Mouse (Mus musculus): Measurements from ENCODE around the gene Med20. TPM values are rescaled to one million over a fixed set of nuclear protein-coding genes. Genes with fewer than 3 reads are reported as not detected.

Gene Med20
- polyA plus RNA-seq, 2 experiments: 23.1 to 23.2 TPM

DNA sequence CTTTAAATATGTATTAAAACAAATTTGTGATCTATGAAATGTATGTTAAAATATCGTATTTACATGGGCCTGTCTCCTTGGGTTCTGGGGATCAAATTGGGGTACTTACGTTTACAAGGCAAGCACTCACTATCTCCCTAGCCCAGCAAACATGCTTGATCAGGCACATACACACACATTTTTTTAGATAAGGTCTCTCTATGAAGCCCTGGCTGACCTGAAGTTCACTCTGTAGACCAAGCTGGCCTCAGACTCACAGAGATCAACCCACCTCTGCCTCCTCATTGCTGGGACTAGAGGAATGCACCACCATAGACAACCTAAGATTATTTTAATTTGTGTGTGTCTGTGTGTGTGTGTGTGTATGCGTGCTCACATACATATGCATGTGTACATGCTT lies 43.0 kb upstream of the Med20 start:
- Histone ChIP-seq H3K27ac (peak overlapping the region; percentile 78), H3K4me2 (ENCODE audit: low read depth) (peak overlapping the region; percentile 37), H3K36me3 (replicated peaks; ENCODE audit: control insufficient read depth, insufficient read depth, low read depth) (no peaks in the 10 kb centered on the region), H3K9ac (replicated peaks) (peak overlapping the region; percentile 10; the same call in 1 of the 2 replicates), H3K4me3 (ENCODE audit: insufficient read depth in 1 of 2, low read depth in 2 of 2, low read length in 2 of 2) (no peak overlapping the region), H3K9me3 (ENCODE audit: control insufficient read depth, low read length) (no peaks in the 10 kb centered on the region), H3K4me1 (replicated peaks; ENCODE audit: control insufficient read depth in 2 of 2, insufficient read depth in 2 of 2, low read length in 1 of 2) (peaks cover 25 to 42% of the 10 kb centered on the region in 2 experiments), H3K27me3 (ENCODE audit: control insufficient read depth, insufficient read depth, low read length) (no peaks in the 10 kb centered on the region)
- TF ChIP-seq CTCF (IDR thresholded peaks at IDR 0.05; ENCODE audit: low read depth) (no peak), EP300 (IDR thresholded peaks at IDR 0.05; ENCODE audit: low read depth) (peak; percentile 92)
- DNase-seq (ENCODE audit: low read depth in 3 of 3, low spot score in 3 of 3): peak; percentile 74 to 82 (median 82)
- WGBS (ENCODE audit: insufficient replicate concordance): 35% methylated on average over 3 of the region's 3 CpGs
- ATAC-seq (ENCODE audit: insufficient read depth): peak; percentile 98

DNA sequence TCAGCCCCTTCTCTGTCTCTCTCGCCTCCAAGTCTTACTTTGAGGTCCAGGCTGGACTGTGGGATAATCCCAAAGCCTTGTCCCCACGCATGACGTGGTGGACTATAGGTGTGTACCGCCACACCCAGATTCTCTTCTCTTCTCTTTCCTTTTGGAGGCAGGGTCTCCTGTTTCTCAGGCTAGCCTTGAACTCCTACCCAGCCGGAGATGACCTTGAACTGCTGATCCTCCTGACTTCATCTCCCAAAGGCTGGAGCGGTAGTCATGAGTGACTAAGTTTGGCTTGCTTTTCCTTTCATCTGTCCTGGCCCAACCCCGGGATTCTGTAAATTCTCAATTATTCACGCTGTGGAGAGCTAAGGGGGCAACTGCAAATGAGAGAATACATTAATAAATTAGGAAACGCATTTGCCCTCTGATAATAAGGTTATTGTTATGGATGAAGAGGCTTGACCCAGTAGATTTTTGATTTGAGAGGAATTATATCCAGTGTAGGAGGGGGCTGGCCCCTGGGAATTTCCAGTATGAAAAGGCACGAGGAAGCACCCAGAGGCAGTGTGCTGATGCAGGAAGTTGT lies 42.3 kb upstream of the Med20 start:
- Histone ChIP-seq H3K9ac (replicated peaks) (peak overlapping the region; percentile 40), H3K36me3 (replicated peaks; ENCODE audit: control insufficient read depth, insufficient read depth, low read depth) (no peaks in the 10 kb centered on the region), H3K27me3 (ENCODE audit: control insufficient read depth, insufficient read depth, low read length) (no peaks in the 10 kb centered on the region), H3K27ac (peak overlapping the region; percentile 78), H3K4me3 (ENCODE audit: insufficient read depth in 1 of 2, low read depth in 2 of 2, low read length in 2 of 2) (no peak overlapping the region), H3K4me2 (ENCODE audit: low read depth) (peak overlapping the region; percentile 37), H3K4me1 (replicated peaks; ENCODE audit: control insufficient read depth in 2 of 2, insufficient read depth in 2 of 2, low read length in 1 of 2) (peaks cover 25 to 42% of the 10 kb centered on the region in 2 experiments), H3K9me3 (ENCODE audit: control insufficient read depth, low read length) (no peaks in the 10 kb centered on the region)
- 81% methylated on average over 10 of the region's 10 CpGs for WGBS (ENCODE audit: insufficient replicate concordance)
- no peak for TF ChIP-seq CTCF (IDR thresholded peaks at IDR 0.05; ENCODE audit: low read depth)
- TF ChIP-seq EP300 (IDR thresholded peaks at IDR 0.05; ENCODE audit: low read depth): no peak
- DNase-seq (ENCODE audit: low read depth in 3 of 3, low spot score in 3 of 3): no peak
- ATAC-seq (ENCODE audit: insufficient read depth): peak; percentile 9; the same call in 1 of the 2 replicates

DNA sequence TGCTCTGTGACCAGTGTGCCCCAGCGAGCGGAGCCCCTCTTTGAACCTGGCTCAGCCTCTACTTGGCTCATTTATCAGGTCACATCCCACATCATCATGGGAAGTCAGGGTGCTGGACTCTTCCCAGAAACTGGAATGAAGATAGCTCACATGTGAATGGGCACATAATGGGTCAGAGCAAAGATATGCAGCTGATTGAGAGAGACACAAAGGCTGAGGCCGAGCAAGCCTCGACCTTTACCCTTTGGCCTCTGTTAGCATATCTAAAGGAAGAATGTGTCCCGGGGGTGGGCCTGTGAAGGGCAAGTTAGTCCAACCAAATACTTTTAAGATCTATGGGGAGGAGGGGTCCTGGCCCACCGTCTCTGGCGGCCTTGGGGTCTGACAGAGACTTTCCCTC lies 39.8 kb upstream of the Med20 start:
- H3K9me3 ChIP-seq (ENCODE audit: control insufficient read depth, low read length): no peaks in the 10 kb centered on the region
- WGBS (ENCODE audit: insufficient replicate concordance): 64% methylated on average over 7 of the region's 7 CpGs
- no peak overlapping the region for H3K27ac ChIP-seq
- H3K9ac ChIP-seq (replicated peaks): no peak overlapping the region
- H3K36me3 ChIP-seq (replicated peaks; ENCODE audit: control insufficient read depth, insufficient read depth, low read depth): no peaks in the 10 kb centered on the region
- no peak overlapping the region for H3K4me3 ChIP-seq (ENCODE audit: insufficient read depth in 1 of 2, low read depth in 2 of 2, low read length in 2 of 2)
- no peaks in the 10 kb centered on the region for H3K27me3 ChIP-seq (ENCODE audit: control insufficient read depth, insufficient read depth, low read length)
- ATAC-seq (ENCODE audit: insufficient read depth): no peak
- no peak for DNase-seq (ENCODE audit: low read depth in 3 of 3, low spot score in 3 of 3)
- no peak overlapping the region for H3K4me2 ChIP-seq (ENCODE audit: low read depth)
- no peak for TF ChIP-seq EP300 (IDR thresholded peaks at IDR 0.05; ENCODE audit: low read depth)
- no peak for TF ChIP-seq CTCF (IDR thresholded peaks at IDR 0.05; ENCODE audit: low read depth)
- H3K4me1 ChIP-seq (replicated peaks; ENCODE audit: control insufficient read depth in 2 of 2, insufficient read depth in 2 of 2, low read length in 1 of 2): peaks cover 22 to 30% of the 10 kb centered on the region in 2 experiments

DNA sequence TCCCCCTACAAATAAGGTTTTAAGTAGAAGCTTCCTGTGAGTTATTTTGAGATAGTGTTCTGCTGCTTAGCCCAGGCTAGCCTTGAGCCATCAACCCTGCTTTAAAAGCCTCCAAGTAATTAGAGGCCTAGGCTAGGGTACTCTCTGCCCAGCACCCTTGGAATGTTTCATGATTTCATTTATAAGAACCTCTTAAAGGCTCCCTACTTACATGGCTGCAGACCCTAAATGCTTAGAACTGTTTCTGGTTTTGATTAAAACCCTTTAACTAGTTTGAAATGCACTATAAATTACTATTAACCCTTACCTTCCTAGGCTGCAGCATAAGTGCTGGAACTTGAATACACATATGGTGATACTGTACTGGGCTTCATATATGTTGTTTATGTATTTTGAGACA lies 38.9 kb upstream of the Med20 start:
- no peak for ATAC-seq (ENCODE audit: insufficient read depth)
- H3K9ac ChIP-seq (replicated peaks): no peak overlapping the region

DNA sequence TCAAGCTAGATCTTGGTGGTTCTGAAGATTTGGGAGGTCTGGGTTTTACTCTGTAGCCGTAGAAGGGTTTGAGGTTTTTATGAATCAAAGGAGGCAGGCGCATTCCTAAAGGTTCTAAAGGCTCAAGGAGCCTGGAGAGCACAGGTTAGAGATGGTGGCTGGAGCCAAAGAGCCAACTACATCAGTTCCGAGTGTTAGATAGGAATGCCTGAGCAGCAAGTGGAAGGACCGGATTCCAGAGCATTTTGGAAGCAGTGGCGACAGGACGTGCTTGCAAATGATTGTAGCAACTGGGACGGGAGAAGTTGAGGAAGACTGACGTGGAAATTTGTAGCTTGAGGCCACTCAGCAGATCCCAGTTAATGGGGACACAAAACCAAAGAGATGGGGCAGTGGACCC lies 37.4 kb upstream of the Med20 start:
- TF ChIP-seq CTCF (IDR thresholded peaks at IDR 0.05; ENCODE audit: low read depth) (no peak), EP300 (IDR thresholded peaks at IDR 0.05; ENCODE audit: low read depth) (no peak)
- DNase-seq (ENCODE audit: low read depth in 3 of 3, low spot score in 3 of 3) (no peak), ATAC-seq (ENCODE audit: insufficient read depth) (no peak)
- no peak overlapping the region for H3K9ac ChIP-seq (replicated peaks)
- no peaks in the 10 kb centered on the region for H3K27me3 ChIP-seq (ENCODE audit: control insufficient read depth, insufficient read depth, low read length)
- 77% methylated on average over 8 of the region's 8 CpGs for WGBS (ENCODE audit: insufficient replicate concordance)
- no peak overlapping the region for H3K4me2 ChIP-seq (ENCODE audit: low read depth)
- peaks cover 16 to 20% of the 10 kb centered on the region in 2 experiments for H3K4me1 ChIP-seq (replicated peaks; ENCODE audit: control insufficient read depth in 2 of 2, insufficient read depth in 2 of 2, low read length in 1 of 2)
- no peak overlapping the region for H3K27ac ChIP-seq
- H3K4me3 ChIP-seq (ENCODE audit: insufficient read depth in 1 of 2, low read depth in 2 of 2, low read length in 2 of 2): no peak overlapping the region
- H3K36me3 ChIP-seq (replicated peaks; ENCODE audit: control insufficient read depth, insufficient read depth, low read depth): no peaks in the 10 kb centered on the region
- no peaks in the 10 kb centered on the region for H3K9me3 ChIP-seq (ENCODE audit: control insufficient read depth, low read length)

More for the DNA sequence above, 38.9 kb upstream of the Med20 start:
- no peaks in the 10 kb centered on the region for H3K9me3 ChIP-seq (ENCODE audit: control insufficient read depth, low read length)
- TF ChIP-seq CTCF (IDR thresholded peaks at IDR 0.05; ENCODE audit: low read depth): no peak
- TF ChIP-seq EP300 (IDR thresholded peaks at IDR 0.05; ENCODE audit: low read depth): no peak
- peaks cover 17 to 23% of the 10 kb centered on the region in 2 experiments for H3K4me1 ChIP-seq (replicated peaks; ENCODE audit: control insufficient read depth in 2 of 2, insufficient read depth in 2 of 2, low read length in 1 of 2)
- no peaks in the 10 kb centered on the region for H3K27me3 ChIP-seq (ENCODE audit: control insufficient read depth, insufficient read depth, low read length)
- H3K36me3 ChIP-seq (replicated peaks; ENCODE audit: control insufficient read depth, insufficient read depth, low read depth): no peaks in the 10 kb centered on the region
- no peak overlapping the region for H3K4me3 ChIP-seq (ENCODE audit: insufficient read depth in 1 of 2, low read depth in 2 of 2, low read length in 2 of 2)
- no peak overlapping the region for H3K4me2 ChIP-seq (ENCODE audit: low read depth)
- H3K27ac ChIP-seq: no peak overlapping the region
- DNase-seq (ENCODE audit: low read depth in 3 of 3, low spot score in 3 of 3): no peak

Data from liver, embryonic 14.5 days (tissue).